Mouse (Mus musculus) urinary bladder, postnatal 36 days (tissue): Measurements from ENCODE around the gene Naxd.
"Not testable (repeated sequence)": the region's sequence is repeated elsewhere in the genome, so short reads cannot be mapped to it uniquely, and the experiment has no call there.

Experiments used
- DNase-seq, 2 experiments: peaks; one replicate each; pipeline ENCODE4 v3.0.0; 2022; ENCODE audit warnings: low spot score in 2 of 2, mixed read lengths in 1 of 2

Gene Naxd

GRCm38 (mm10) chr8:11471309-11471708 is 26.0 kb upstream of the Naxd start:
- DNase-seq, result no peak

GRCm38 (mm10) chr8:11473072-11473471 is 24.2 kb upstream of the Naxd start:
- no peak for DNase-seq

GRCm38 (mm10) chr8:11475397-11475796 is 21.9 kb upstream of the Naxd start:
- DNase-seq, result no peak

- DNase-seq, result no peak
Observed at GRCm38 (mm10) chr8:11475876-11476275, 21.4 kb upstream of the Naxd start.

- peak in 1 of 2 experiments; percentile 72 for DNase-seq
Observed at GRCm38 (mm10) chr8:11476338-11477177, 20.7 kb upstream of the Naxd start.

GRCm38 (mm10) chr8:11477178-11477553 is 20.1 kb upstream of the Naxd start:
- no peak for DNase-seq

GRCm38 (mm10) chr8:11477811-11478761 is 19.2 kb upstream of the Naxd start, which contains the start of gene Rab20:
Gene Rab20, minus strand, starts transcription at chr8:11478710.
- DNase-seq, result peak; percentile 66 to 70

- no peak for DNase-seq
Observed at GRCm38 (mm10) chr8:11478807-11479527, 18.3 kb upstream of the Naxd start.

GRCm38 (mm10) chr8:11479591-11479990 is 17.7 kb upstream of the Naxd start:
- no peak for DNase-seq

GRCm38 (mm10) chr8:11481876-11482275 is 15.4 kb upstream of the Naxd start:
- DNase-seq, result no peak

GRCm38 (mm10) chr8:11482537-11482936 is 14.8 kb upstream of the Naxd start:
- no peak for DNase-seq

GRCm38 (mm10) chr8:11486142-11486541 is 11.2 kb upstream of the Naxd start:
- peak; percentile 62 to 63 for DNase-seq

- no peak for DNase-seq
Observed at GRCm38 (mm10) chr8:11487229-11487628, 10.1 kb upstream of the Naxd start.

- not testable (repeated sequence) for DNase-seq
Observed at GRCm38 (mm10) chr8:11492340-11492739, 5.0 kb upstream of the Naxd start.

- no peak for DNase-seq
Observed at GRCm38 (mm10) chr8:11498281-11498680, 975 bp downstream of the Naxd start.

- DNase-seq, result no peak
Observed at GRCm38 (mm10) chr8:11498786-11499485, 1.6 kb downstream of the Naxd start.

- no peak for DNase-seq
Observed at GRCm38 (mm10) chr8:11503476-11504232, 6.3 kb downstream of the Naxd start.

GRCm38 (mm10) chr8:11506074-11506473 is 8.8 kb downstream of the Naxd start:
- no peak for DNase-seq

- peak; percentile 25 to 46 for DNase-seq
Observed at GRCm38 (mm10) chr8:11506802-11507201, 9.5 kb downstream of the Naxd start.

- no peak for DNase-seq
Observed at GRCm38 (mm10) chr8:11508880-11509279, 11.6 kb downstream of the Naxd start.
